ENCODE assay signal across 26 mouse cellular contexts in genomic region chr9:103715352-103715751, GRCm38 (mm10). TPM values are rescaled to one million over a fixed set of nuclear protein-coding genes. Genes with fewer than 3 reads are reported as not detected.
DNase-seq lines count a peak whose midpoint lies in the region; ATAC-seq and TF ChIP-seq lines count a peak whose summit lies in the region.
"Had no signal": no experiment of that assay in that cellular context is flagged by ENCODE, and none has a peak within 500 bp of the region (broad histone marks: within the 10 kb centered on the region; RNA-seq: fewer than 3 reads in every experiment).

No protein-coding gene starts in this region.

- no peak overlapping the region for H3K9ac ChIP-seq in kidney, embryonic 15.5 days
- H3K9ac ChIP-seq in liver, adult 2 months (ENCODE audit: low read depth, low read length): no peak overlapping the region
- H3K9ac ChIP-seq: embryonic facial prominence, embryonic 12.5 days; embryonic facial prominence, embryonic 15.5 days; forebrain, postnatal 0 days; hindbrain, embryonic 13.5 days had no signal

- WGBS in kidney, embryonic 15.5 days: 93% methylated on average over 4 of the region's 4 CpGs
- 69% methylated on average over 4 of the region's 4 CpGs for WGBS in liver, adult 2 months

- H3K36me3 ChIP-seq in kidney, embryonic 15.5 days: no peaks in the 10 kb centered on the region
- H3K36me3 ChIP-seq in liver, adult 2 months (ENCODE audit: control insufficient read depth, insufficient read depth, low read length): no peaks in the 10 kb centered on the region
- H3K36me3 ChIP-seq: embryonic facial prominence, embryonic 12.5 days; embryonic facial prominence, embryonic 15.5 days; hindbrain, embryonic 10.5 days; hindbrain, embryonic 13.5 days had no signal

- no peaks in the 10 kb centered on the region for H3K27me3 ChIP-seq in kidney, embryonic 15.5 days
- no peaks in the 10 kb centered on the region for H3K27me3 ChIP-seq in liver, adult 2 months (ENCODE audit: control insufficient read depth, insufficient read depth, low read length)
- H3K27me3 ChIP-seq: embryonic facial prominence, embryonic 12.5 days; embryonic facial prominence, embryonic 15.5 days; hindbrain, embryonic 13.5 days had no signal

- peak; percentile 46 for DNase-seq in kidney, adult 11 months
- DNase-seq in kidney, postnatal 4 days: no peak
- DNase-seq in kidney, adult 8-10 months: peak; percentile 54 to 70
- peak; percentile 77 for DNase-seq in liver, adult 2 months (ENCODE audit: extremely low read depth, low read depth, low spot score)
- DNase-seq in liver: no peak
- DNase-seq: adrenal gland, adult 2 months; adrenal gland, postnatal 14 days; cerebellum, adult 11 months; cerebellum, adult 2 months; cerebellum, adult 9-11 months; cerebellum, postnatal 25 days; forebrain, postnatal 0 days; gastrocnemius, adult 2 months; gastrocnemius, postnatal 14 days; heart, adult 11 months had no signal

- ATAC-seq in kidney, embryonic 15.5 days (replicated peaks; ENCODE audit: low FRiP score): no peak
- no peak for ATAC-seq in monocyte, adult 5-6 weeks (replicated peaks; ENCODE audit: insufficient number of reproducible peaks, low FRiP score, low TSS enrichment, poor library complexity, severe bottlenecking)
- ATAC-seq: CD4-positive, CD25-positive, alpha-beta regulatory T cell, adult 4 months; forebrain, embryonic 14.5 days; forebrain, postnatal 0 days; hindbrain, embryonic 16.5 days had no signal

- TF ChIP-seq POLR2A in liver, adult 2 months (IDR thresholded peaks at IDR 0.05; ENCODE audit: extremely low read depth, insufficient read depth, low read length): no peak

- no peaks in the 10 kb centered on the region for H3K9me3 ChIP-seq in kidney, embryonic 15.5 days (replicated peaks)
- H3K9me3 ChIP-seq: embryonic facial prominence, embryonic 12.5 days; embryonic facial prominence, embryonic 15.5 days; hindbrain, embryonic 10.5 days; hindbrain, embryonic 13.5 days had no signal

- TF ChIP-seq CTCF in liver, adult 2 months (IDR thresholded peaks at IDR 0.05; ENCODE audit: low read depth, low read length): no peak

- H3K4me2 ChIP-seq in kidney, embryonic 15.5 days: no peak overlapping the region
- H3K4me2 ChIP-seq: embryonic facial prominence, embryonic 12.5 days; embryonic facial prominence, embryonic 15.5 days; hindbrain, embryonic 13.5 days had no signal

- peaks cover 6% of the 10 kb centered on the region; the same call in 1 of the 2 replicates for H3K4me1 ChIP-seq in kidney, embryonic 15.5 days
- H3K4me1 ChIP-seq in liver, adult 2 months (ENCODE audit: control insufficient read depth, insufficient read depth, low read length): no peaks in the 10 kb centered on the region
- H3K4me1 ChIP-seq: embryonic facial prominence, embryonic 15.5 days had no signal

- no peaks in the 10 kb centered on the region for H3K79me2 ChIP-seq in liver, adult 2 months (ENCODE audit: control insufficient read depth, insufficient read depth, low read length)

- no peak overlapping the region for H3K4me3 ChIP-seq in kidney, embryonic 15.5 days (replicated peaks)
- H3K4me3 ChIP-seq in liver, adult 2 months (ENCODE audit: insufficient read depth, low read depth, low read length): no peak overlapping the region
- H3K4me3 ChIP-seq: embryonic facial prominence, embryonic 12.5 days; embryonic facial prominence, embryonic 15.5 days; gastrocnemius, adult 2 months; hindbrain, embryonic 10.5 days; hindbrain, embryonic 13.5 days had no signal

- no peak overlapping the region for H3K27ac ChIP-seq in kidney, embryonic 15.5 days
- H3K27ac ChIP-seq in liver, adult 2 months (replicated peaks; ENCODE audit: insufficient read depth, low read depth, low read length): no peak overlapping the region
- H3K27ac ChIP-seq: embryonic facial prominence, embryonic 12.5 days; embryonic facial prominence, embryonic 15.5 days; gastrocnemius, adult 2 months; hindbrain, embryonic 10.5 days; hindbrain, embryonic 13.5 days had no signal

RNA-seq across cellular contexts. Expression of gene Tmem108, which starts 46.3 kb away (rescaled TPM):
- 7.0 and 9.5 TPM in 2 replicates for polyA plus RNA-seq in kidney, embryonic 15.5 days (2015; fragmentation: Nextera tagmentation; extraction: Ambion mirVana)
- total RNA-seq in liver, adult 2 months (2014; rRNA removed): 0.09 and 0.13 TPM in 2 replicates
- polyA plus RNA-seq in liver, adult 2 months (2012; rRNA removed): 0.21 and 0.40 TPM in 2 replicates
- 0.48 to 0.64 TPM (median 0.49 TPM) in 3 replicates for total RNA-seq in monocyte, adult 5-6 weeks (2017)
- total RNA-seq: common myeloid progenitor, adult 5-6 weeks; gastrocnemius, adult 2 months; MEL had no signal

Comparison
In these comparisons a context has a peak if more than half of its experiments do, and no peak if none do; other contexts are left out.
1. DNase-seq: peak in kidney, adult 11 months (single experiment), kidney, adult 8-10 months (2 of 2) and liver, adult 2 months (single experiment); none in kidney, postnatal 4 days (0 of 2) and liver (single experiment).